Mouse (Mus musculus) heart, embryonic 10.5 days (tissue): ENCODE measurements around the gene Vdac1. TPM values are rescaled to one million over a fixed set of nuclear protein-coding genes. Genes with fewer than 3 reads are reported as not detected.

Experiments
- polyA plus RNA-seq: library from polyadenylated mRNA; unstranded; fragments of >200 nt; fragmentation: Nextera tagmentation; extraction: Ambion mirVana; gene quantifications from 2 replicates; pipeline ENCODE4 v1.2.1, GENCODE M21; 2016

Vdac1 gene
- polyA plus RNA-seq, 1 experiment from 2014 or later: 304 TPM

Other genes with a start within 250 kb of the Vdac1 start
- gene Olfr1373, start 215.3 kb upstream of the Vdac1 start, polyA plus RNA-seq: not detected in 2 replicates
- not detected in 2 replicates for gene Olfr1371, start 146.9 kb upstream of the Vdac1 start, polyA plus RNA-seq
- gene Skp1a, start 128.9 kb upstream of the Vdac1 start, polyA plus RNA-seq: 516 and 546 TPM in 2 replicates
- gene Tcf7, start 77.8 kb upstream of the Vdac1 start, polyA plus RNA-seq: 7.6 and 11.5 TPM in 2 replicates
- gene 9530068E07Rik, start 35.6 kb downstream of the Vdac1 start, polyA plus RNA-seq: 201 and 225 TPM in 2 replicates